16 mouse cellular contexts compared by ENCODE assay signal in the genomic region with DNA sequence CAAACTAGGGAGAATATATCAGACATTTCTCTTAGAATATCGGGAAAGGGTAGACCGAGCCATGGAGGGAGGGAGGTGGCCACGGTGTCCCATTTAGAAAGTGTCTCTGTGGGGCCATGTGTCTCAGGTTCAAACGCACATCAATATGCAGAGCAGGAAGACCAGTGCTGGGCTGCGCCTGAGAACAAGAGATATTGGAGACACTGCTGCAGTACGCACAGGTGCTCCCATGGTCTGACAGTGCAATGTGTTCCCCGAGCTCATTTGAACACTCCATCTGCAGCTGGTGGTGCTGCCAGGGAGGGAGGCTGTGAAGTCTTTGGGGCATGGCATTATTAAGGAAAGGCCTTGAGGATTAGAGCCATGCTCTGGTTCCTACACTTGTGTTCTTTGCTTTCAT.
DNase-seq lines count a peak whose midpoint lies in the region; ATAC-seq lines count a peak whose summit lies in the region.
"Had no signal": no experiment of that assay in that cellular context is flagged by ENCODE, and none has a peak within 500 bp of the region (broad histone marks: within the 10 kb centered on the region; RNA-seq: fewer than 3 reads in every experiment).

No protein-coding gene starts in this region.

- intact Hi-C loops in left cerebral cortex, postnatal 10 days (cut with DNase I): no loop called here

- DNase-seq in heart, postnatal 4 days: no peak
- DNase-seq in naive thymus-derived CD4-positive, alpha-beta T cell, adult 2 months (ENCODE audit: low read depth): peak; percentile 46
- DNase-seq in thymus, postnatal 25 days: peak; percentile 59
- no peak for DNase-seq in left cerebral cortex, postnatal 10 days (ENCODE audit: extremely low spot score in 1 of 2, low spot score in 2 of 2)
- DNase-seq in lung, postnatal 10 days: no peak
- DNase-seq: adrenal gland, adult 8-10 months; B cell, adult 2 months; cerebellum, adult 9-10 months; heart, adult 2 months; heart, postnatal 14 days; kidney, adult 2 months; layer of hippocampus, postnatal 36 days; lung, embryonic 14.5 days had no signal

- H3K27me3 ChIP-seq in heart, embryonic 16.5 days (ENCODE audit: control insufficient read depth, insufficient read depth, low read length): no peaks in the 10 kb centered on the region
- no peaks in the 10 kb centered on the region for H3K27me3 ChIP-seq in hindbrain, embryonic 12.5 days

- no peak overlapping the region for H3K4me2 ChIP-seq in heart, embryonic 16.5 days (ENCODE audit: low read depth, low read length)
- no peak overlapping the region for H3K4me2 ChIP-seq in hindbrain, embryonic 12.5 days (replicated peaks)
- H3K4me2 ChIP-seq: lung, embryonic 14.5 days had no signal

- H3K4me1 ChIP-seq in heart, embryonic 16.5 days (ENCODE audit: control insufficient read depth, insufficient read depth, low read length): peaks cover 3% of the 10 kb centered on the region; the same call in 1 of the 2 replicates
- peaks cover 16% of the 10 kb centered on the region for H3K4me1 ChIP-seq in hindbrain, embryonic 12.5 days

- H3K4me3 ChIP-seq in heart, embryonic 16.5 days (ENCODE audit: low read length): no peak overlapping the region
- H3K4me3 ChIP-seq in hindbrain, embryonic 12.5 days: no peak overlapping the region
- H3K4me3 ChIP-seq: erythroblast, embryonic 14.5 days; heart, adult 2 months had no signal

- WGBS in heart, embryonic 16.5 days: 80% methylated on average over 7 of the region's 7 CpGs
- 85% methylated on average over 7 of the region's 7 CpGs for WGBS in hindbrain, embryonic 12.5 days

- H3K36me3 ChIP-seq in heart, embryonic 16.5 days (ENCODE audit: control insufficient read depth, insufficient read depth): no peaks in the 10 kb centered on the region
- no peaks in the 10 kb centered on the region for H3K36me3 ChIP-seq in hindbrain, embryonic 12.5 days

- no peaks in the 10 kb centered on the region for H3K9me3 ChIP-seq in heart, embryonic 16.5 days (replicated peaks; ENCODE audit: control insufficient read depth, low read length)
- H3K9me3 ChIP-seq in hindbrain, embryonic 12.5 days (replicated peaks): no peaks in the 10 kb centered on the region

- no peak overlapping the region for H3K27ac ChIP-seq in heart, embryonic 16.5 days (ENCODE audit: low read length)
- H3K27ac ChIP-seq in hindbrain, embryonic 12.5 days: peak overlapping the region; percentile 5; the same call in 1 of the 2 replicates
- H3K27ac ChIP-seq: heart, adult 2 months had no signal

- ATAC-seq in heart, embryonic 16.5 days (replicated peaks; ENCODE audit: extremely low read depth, insufficient read depth, low FRiP score): peak; percentile 47; the same call in 1 of the 2 replicates
- no peak for ATAC-seq in hindbrain, embryonic 12.5 days (ENCODE audit: low FRiP score)

- no peak overlapping the region for H3K9ac ChIP-seq in heart, embryonic 16.5 days (ENCODE audit: low read length)
- no peak overlapping the region for H3K9ac ChIP-seq in hindbrain, embryonic 12.5 days
- H3K9ac ChIP-seq: lung, embryonic 14.5 days had no signal

Comparison
In these comparisons a context has a peak if more than half of its experiments do, and no peak if none do; other contexts are left out.
1. DNase-seq: peak in naive thymus-derived CD4-positive, alpha-beta T cell, adult 2 months (single experiment) and thymus, postnatal 25 days (single experiment); none in heart, postnatal 4 days (single experiment), left cerebral cortex, postnatal 10 days (0 of 2) and lung, postnatal 10 days (single experiment).